Mouse (Mus musculus) ES-E14 (cell line): ENCODE measurements around the gene Scn2a. TPM values are rescaled to one million over a fixed set of nuclear protein-coding genes. Genes with fewer than 3 reads are reported as not detected.
A peak's percentile ranks its signal among the peaks of the same experiment; 100 is the strongest.

Source experiments
- DNase-seq: peaks from one replicate; pipeline ENCODE4 v3.0.0-alpha.2; 2013; ENCODE audit warnings: low read depth, low spot score
- H3K27ac ChIP-seq: 2 replicates; pipeline ENCODE4 v1.5.1; 2012; ENCODE audit warnings: low read depth, mild to moderate bottlenecking, low read length, moderate library complexity, mixed read lengths; ENCODE audit not compliant: poor library complexity, insufficient read depth, severe bottlenecking
- H3K36me3 ChIP-seq: 2 replicates; pipeline ENCODE4 v1.6.1; 2012; ENCODE audit warnings: mild to moderate bottlenecking, low read length, moderate library complexity, mixed read lengths; ENCODE audit not compliant: control insufficient read depth, poor library complexity, insufficient read depth, severe bottlenecking
- H3K4me1 ChIP-seq, 2 experiments: fragments of 150-350 bp in 1 of 2; sonication (generic) in 1 of 2; 2 replicates each; pipeline ENCODE4 v1.6.1; 2012; ENCODE audit warnings: low read length in 2 of 2, mild to moderate bottlenecking in 1 of 2, mixed read lengths in 1 of 2; ENCODE audit not compliant: control insufficient read depth in 2 of 2, insufficient read depth in 2 of 2, poor library complexity in 1 of 2
- H3K4me3 ChIP-seq, 2 experiments: fragments of 150-350 bp in 1 of 2; sonication (generic) in 1 of 2; 2 replicates each; pipeline ENCODE4 v1.5.1; 2012; ENCODE audit warnings: low read length in 2 of 2, low read depth in 1 of 2, mild to moderate bottlenecking in 1 of 2, mixed read lengths in 1 of 2; ENCODE audit not compliant: insufficient read depth in 1 of 2, poor library complexity in 1 of 2, severe bottlenecking in 1 of 2
- H3K9ac ChIP-seq: 2 replicates; pipeline ENCODE4 v1.6.1; 2012; ENCODE audit warnings: low read depth, mild to moderate bottlenecking, low read length, mixed read lengths; ENCODE audit not compliant: poor library complexity, insufficient read depth, severe bottlenecking
- H3K9me3 ChIP-seq: fragments of 150-350 bp; sonication (generic); 2 replicates; pipeline ENCODE4 v1.6.1; 2012; ENCODE audit warnings: low read depth, mild to moderate bottlenecking, low read length; ENCODE audit not compliant: control insufficient read depth, insufficient read depth
- CHD2 ChIP-seq: IDR thresholded peaks from 2 replicates; pipeline ENCODE4 v1.6.1; 2014; ENCODE audit warnings: mild to moderate bottlenecking, low read depth, low read length, inconsistent platforms
- HCFC1 ChIP-seq: IDR thresholded peaks from 2 replicates; pipeline ENCODE4 v1.6.1; 2012; ENCODE audit warnings: low read length, inconsistent platforms, borderline replicate concordance; ENCODE audit not compliant: insufficient read depth
- MAFK ChIP-seq: IDR thresholded peaks from 2 replicates; pipeline ENCODE4 v1.6.1; 2014; ENCODE audit warnings: mild to moderate bottlenecking, low read depth, low read length, inconsistent platforms; ENCODE audit not compliant: insufficient read depth
- ZC3H11A ChIP-seq: IDR thresholded peaks from 2 replicates; pipeline ENCODE4 v1.6.1; 2012; ENCODE audit warnings: low read depth, mild to moderate bottlenecking, inconsistent platforms, low read length, borderline replicate concordance
- ZNF384 ChIP-seq: IDR thresholded peaks from 2 replicates; pipeline ENCODE4 v1.6.1; 2012; ENCODE audit warnings: low read depth, low read length, inconsistent platforms
- in situ Hi-C, 2 experiments: fragments of 600-800 bp; cut with MboI; formaldehyde crosslinking; loops; one replicate each; pipeline ENCODE4 v1.15.1; 2025; ENCODE audit warnings: low sequenced_read_pairs in 2 of 2, inconsistent platforms in 1 of 2; ENCODE audit not compliant: unreplicated experiment in 2 of 2
- total RNA-seq: library from RNA; depleted of rRNA; stranded (reverse); fragments of 300-350 nt; gene quantifications from 2 replicates; pipeline ENCODE4 v1.2.3, GENCODE M21; 2012

Scn2a gene
- total RNA-seq, 1 experiment: 1.9 TPM

DNA sequence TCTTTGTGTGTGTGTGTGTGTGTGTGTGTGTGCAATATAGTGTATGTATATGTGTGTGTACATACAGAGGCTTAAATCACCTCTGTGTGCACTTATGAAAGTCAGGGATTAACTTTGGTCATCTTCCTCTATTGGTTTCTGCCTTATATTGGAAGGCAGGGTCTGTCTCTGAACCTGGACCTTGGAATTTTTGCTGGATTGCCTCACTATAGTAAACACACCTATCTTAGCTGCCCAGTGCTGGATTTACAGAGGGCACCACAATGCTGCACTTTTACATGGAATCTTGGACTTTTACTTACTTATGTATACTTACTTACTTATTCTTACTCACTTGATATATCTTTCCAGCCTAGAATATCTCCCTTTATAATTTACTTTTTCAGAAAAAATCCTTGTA lies 43.3 kb downstream of the Scn2a start:
- Histone ChIP-seq H3K9ac (no peak overlapping the region), H3K36me3 (no peaks in the 10 kb centered on the region), H3K4me1 (peaks cover 0 to 2% of the 10 kb centered on the region in 2 experiments; a peak in 1 of 4 replicates), H3K4me3 (no peak overlapping the region), H3K9me3 (no peaks in the 10 kb centered on the region), H3K27ac (no peak overlapping the region)
- in situ Hi-C loops: no loop called here
- TF ChIP-seq HCFC1 (no peak), ZC3H11A (no peak), MAFK (no peak), ZNF384 (no peak), CHD2 (no peak)
- no peak for DNase-seq

DNA sequence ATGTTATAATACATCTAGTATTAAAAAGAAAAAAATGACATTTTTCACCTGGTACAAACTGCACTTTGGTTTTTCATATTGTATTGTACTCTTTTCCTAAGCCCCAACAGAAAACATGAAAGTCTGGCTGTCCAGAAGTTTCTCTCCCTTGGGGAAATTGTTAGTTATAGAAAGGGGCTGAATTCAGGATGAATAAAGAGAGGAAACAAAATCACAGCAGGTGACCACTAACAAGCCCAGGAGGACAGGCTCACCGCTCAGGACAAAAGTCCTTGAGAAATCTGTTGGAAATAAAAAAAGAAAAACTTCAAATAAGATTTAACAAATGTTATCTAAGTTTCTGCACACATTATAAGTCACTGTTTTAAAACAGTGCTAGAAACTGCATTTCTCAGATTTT lies 43.9 kb downstream of the Scn2a start:
- no peak overlapping the region for H3K9ac ChIP-seq
- H3K27ac ChIP-seq: no peak overlapping the region
- DNase-seq: no peak
- no peak overlapping the region for H3K4me3 ChIP-seq
- no peaks in the 10 kb centered on the region for H3K36me3 ChIP-seq
- no peak for TF ChIP-seq CHD2
- TF ChIP-seq ZNF384: no peak
- TF ChIP-seq ZC3H11A: no peak
- no peak for TF ChIP-seq MAFK
- TF ChIP-seq HCFC1: no peak
- H3K9me3 ChIP-seq: no peaks in the 10 kb centered on the region
- peaks cover 0 to 3% of the 10 kb centered on the region in 2 experiments; a peak in 1 of 4 replicates for H3K4me1 ChIP-seq
- in situ Hi-C loops: no loop called here

- no peak for TF ChIP-seq HCFC1
- TF ChIP-seq CHD2: no peak
- TF ChIP-seq ZNF384: no peak
- TF ChIP-seq MAFK: no peak
- no peak for TF ChIP-seq ZC3H11A
- in situ Hi-C loops: no loop called here
- H3K27ac ChIP-seq: no peak overlapping the region
- H3K4me3 ChIP-seq: no peak overlapping the region
- no peaks in the 10 kb centered on the region for H3K36me3 ChIP-seq
- no peak overlapping the region for H3K9ac ChIP-seq
- no peaks in the 10 kb centered on the region for H3K9me3 ChIP-seq
- DNase-seq: no peak
- H3K4me1 ChIP-seq: peaks cover 0 to 3% of the 10 kb centered on the region in 2 experiments; a peak in 1 of 4 replicates
Observed at GRCm38 (mm10) chr2:65665180-65665579, 44.6 kb downstream of the Scn2a start.

DNA sequence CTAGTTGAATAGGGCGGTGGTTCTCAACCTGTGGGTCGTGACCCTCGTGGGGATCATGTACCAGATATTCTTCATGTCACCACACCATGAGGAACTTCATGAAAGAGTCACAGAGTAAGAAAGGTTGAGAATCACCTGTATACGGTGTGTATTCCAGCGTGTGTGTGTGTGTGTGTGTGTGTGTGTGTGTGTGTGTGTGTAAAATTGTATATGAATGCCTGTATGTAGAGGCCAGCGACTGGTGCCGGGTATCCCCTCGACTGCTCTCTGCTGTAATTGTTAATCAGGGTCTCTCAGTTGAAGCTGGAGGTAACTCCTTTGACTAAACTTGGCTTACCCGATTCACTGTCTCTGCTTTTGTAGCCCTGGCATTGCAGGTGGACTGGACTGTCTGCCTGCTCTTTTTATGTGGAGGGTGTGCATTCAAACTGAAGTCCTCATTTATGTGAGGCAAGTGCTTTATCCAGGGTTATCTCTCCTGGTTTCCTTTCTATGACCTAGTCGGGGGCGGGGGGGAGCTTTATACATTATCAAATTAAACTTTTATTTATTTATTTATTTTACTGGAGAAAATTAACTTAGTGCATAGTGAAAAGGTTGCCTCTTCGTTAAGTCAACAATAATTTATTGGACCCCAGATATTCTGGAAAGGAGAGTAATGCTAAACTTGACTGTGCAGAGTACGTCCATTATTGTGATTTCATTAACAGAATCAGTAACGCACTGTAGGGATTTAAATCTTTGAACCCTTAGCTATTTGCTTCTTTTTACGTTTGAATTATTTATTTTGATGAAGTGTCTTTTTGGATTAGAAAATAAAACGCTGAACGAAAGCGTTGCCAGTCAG lies 47.2 kb downstream of the Scn2a start:
- Histone ChIP-seq H3K9me3 (no peaks in the 10 kb centered on the region), H3K4me3 (peak overlapping the region in 1 of 2 experiments; percentile 41; a peak in 2 of 4 replicates), H3K4me1 (peaks cover 0 to 3% of the 10 kb centered on the region in 2 experiments; a peak in 1 of 4 replicates), H3K36me3 (no peaks in the 10 kb centered on the region), H3K9ac (no peak overlapping the region), H3K27ac (no peak overlapping the region)
- TF ChIP-seq HCFC1 (no peak), ZC3H11A (no peak), MAFK (no peak), CHD2 (no peak), ZNF384 (no peak)
- DNase-seq: no peak
- in situ Hi-C loops: no loop called here
